Mouse (Mus musculus) natural killer cell, adult 2 months (primary cell): ENCODE results near the gene Sstr2.

ENCODE experiments used
- DNase-seq, 2 experiments: peaks; one replicate each; pipeline ENCODE4 v3.0.0; 2022; ENCODE audit warnings: low spot score in 2 of 2

Sstr2 gene

DNA sequence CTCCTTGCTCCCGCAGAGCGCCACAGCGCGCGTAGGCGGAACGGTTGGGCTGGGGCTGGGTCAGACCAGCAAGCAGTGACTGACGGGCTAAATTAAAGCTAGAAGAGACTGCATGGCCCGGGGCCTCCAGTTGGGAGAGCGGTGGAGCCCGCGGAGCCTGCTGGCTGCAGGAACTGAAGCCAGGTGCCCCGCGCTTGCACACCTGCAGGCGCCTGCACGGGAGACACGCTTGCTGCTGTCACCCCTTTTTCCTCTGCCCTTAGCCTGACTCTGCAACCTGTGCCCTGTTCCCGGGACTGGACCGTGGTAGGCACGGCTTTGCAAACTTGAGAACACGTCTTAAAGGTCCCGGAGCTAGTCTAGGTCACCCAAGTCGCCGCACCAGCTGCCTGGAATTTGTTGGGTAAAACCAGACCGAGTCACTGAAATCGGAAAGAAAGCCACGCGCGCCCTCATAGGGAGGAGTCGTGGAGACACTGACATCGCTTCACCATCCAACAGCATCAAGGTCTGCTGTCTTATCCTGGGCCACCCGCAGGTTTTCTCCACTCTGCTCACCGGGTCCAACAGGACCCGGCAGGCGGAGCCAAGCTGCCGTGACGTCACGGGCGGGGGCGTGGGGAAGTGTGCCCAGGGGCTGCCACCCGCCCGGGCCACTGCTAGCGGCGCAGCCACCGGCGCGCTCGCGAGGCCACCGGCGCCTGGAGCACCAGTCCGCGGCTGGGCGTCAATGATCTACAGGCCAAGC, at the start of gene Sstr2:
Sstr2 (plus strand) TSS at position 671 of the 748 bp plus-strand sequence.
- DNase-seq, result peak; percentile 42 to 73

- no peak for DNase-seq
Observed at GRCm38 (mm10) chr11:113571616-113572015, 47.5 kb upstream of the Sstr2 start.

DNA sequence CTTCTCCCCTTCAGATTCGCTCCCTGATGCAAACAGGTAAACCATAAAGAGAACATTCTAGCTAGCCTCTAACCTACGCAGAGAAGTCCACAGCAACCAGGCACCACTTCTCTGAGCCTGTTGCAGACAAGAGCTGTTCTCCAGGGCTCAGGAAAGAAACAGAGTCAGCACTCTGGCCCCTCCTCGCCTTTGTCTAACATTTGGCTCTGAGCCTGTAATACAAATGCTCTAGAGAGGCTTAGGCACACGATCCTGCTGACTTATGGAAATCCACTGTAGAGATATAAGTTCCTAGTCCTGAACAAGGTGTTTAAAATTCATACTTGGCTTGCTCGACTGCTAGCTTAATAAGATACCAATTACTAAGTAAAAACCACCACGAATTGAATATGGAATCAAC, 46.5 kb upstream of the Sstr2 start:
- no peak for DNase-seq

DNA sequence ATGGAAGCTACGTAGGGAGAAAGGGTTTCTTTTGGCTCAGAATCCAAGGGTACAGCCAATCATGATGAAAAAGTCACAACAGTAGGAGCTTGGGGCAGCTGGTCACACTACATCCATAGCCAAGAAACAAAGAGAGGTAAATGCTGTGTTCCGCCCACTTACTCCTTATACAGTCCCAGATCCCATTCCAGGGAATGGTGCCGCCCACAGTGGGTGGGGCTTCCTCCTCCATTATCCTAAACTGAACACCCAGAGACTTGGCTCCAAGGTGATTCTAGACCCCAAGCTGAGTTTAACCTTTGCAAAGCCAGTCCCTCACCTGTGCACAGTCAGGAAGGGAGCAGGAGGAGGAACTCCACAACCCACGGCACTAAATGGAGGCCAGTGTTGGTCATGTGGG, 41.9 kb upstream of the Sstr2 start:
- DNase-seq, result no peak

- DNase-seq, result no peak
Observed at GRCm38 (mm10) chr11:113583879-113584661, 35.1 kb upstream of the Sstr2 start.

DNA sequence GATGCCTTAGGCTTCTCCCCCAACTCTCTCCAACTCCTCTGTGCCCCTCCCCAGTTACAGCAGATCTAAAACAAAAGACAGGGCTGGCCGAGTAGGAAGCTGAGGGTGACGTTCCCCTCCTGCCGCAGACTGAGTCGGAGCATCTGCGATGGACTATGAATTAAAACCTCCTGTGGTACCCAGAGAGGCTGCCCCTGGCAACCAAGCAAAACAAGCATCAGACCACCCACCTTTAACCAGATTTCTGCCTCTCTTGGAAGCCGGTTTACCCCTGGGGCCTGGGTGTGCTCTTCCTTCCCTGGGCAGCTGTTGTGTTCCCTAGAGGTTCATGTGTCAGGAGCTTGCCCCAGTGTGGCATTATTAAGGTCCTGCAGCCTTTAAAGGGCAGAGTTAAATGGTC, 32.7 kb upstream of the Sstr2 start:
- DNase-seq, result no peak

- no peak for DNase-seq
Observed at GRCm38 (mm10) chr11:113588936-113589335, 30.2 kb upstream of the Sstr2 start.

DNA sequence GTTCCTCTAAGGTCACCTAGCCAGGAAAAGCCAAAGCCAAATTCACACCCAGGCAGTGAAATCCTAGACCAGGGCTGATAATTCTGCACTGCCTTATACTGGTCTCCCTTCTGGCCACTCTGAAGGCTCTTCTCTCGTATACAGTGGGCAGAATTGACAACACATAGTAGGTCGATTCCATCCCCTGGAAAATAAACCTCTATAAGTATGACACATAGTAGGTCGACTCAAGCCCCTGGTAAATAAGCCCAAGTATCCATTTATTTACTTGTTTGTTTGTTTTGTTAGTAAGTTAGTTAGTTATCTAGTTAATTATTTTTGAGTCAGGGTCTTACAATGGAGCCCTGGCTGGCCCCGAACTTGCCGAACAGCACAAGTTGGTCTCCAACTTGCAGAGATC, 24.0 kb upstream of the Sstr2 start:
- DNase-seq, result no peak

DNA sequence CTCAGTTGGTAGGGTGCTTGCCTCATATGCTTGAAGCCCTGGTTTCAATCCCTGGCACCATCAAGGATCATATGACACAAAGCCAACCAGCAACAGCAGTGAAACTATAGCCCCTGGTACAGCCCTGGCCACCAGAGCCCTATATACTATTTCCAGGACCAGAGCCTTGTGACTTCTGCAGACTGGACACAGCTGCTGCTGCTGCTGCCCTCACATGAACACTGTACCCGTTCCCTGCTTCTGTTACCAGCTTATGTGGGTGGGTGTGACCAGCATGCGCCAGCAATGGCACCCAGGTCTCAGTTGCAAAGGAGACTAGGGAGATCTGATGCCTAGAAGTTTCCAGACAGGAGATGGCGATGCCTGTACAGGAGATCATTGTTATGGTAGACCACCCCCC, 21.5 kb upstream of the Sstr2 start:
- DNase-seq, result no peak

- no peak for DNase-seq
Observed at GRCm38 (mm10) chr11:113600526-113601245, 18.5 kb upstream of the Sstr2 start.

DNA sequence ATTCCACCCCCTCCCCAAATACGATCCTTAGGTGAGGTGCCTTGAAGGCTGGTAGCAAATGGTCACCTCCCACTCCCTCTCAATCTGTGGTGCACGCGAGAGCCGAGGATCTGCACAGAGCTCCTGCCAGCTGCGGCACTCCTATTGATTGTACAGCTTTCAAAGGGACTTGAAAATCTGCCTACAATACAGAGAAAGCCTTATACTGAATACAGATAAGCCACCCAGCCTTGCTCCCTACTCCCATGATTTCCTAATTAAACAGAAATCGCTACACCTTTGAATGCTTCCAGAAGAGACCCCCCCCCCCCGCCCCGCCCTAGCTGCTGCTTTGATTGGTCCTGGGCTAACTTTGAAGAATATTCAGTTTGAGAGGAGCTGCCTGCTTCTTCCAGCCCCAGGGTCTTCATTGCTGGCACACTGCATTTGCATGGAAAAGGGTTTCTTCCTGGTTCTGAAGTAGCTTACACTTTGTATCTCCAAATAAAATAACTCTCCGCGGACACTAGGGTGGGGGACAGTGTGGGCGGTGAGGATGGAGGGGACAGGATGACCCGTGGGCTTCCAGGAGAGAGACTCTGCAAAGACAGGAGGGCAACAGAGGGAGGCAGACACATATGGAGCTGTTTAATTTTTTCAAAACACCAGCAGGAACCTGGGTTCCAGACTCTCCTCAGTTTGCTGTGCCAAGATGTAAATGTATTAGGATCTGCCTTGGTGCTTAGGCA, 17.4 kb upstream of the Sstr2 start:
- DNase-seq, result no peak

DNA sequence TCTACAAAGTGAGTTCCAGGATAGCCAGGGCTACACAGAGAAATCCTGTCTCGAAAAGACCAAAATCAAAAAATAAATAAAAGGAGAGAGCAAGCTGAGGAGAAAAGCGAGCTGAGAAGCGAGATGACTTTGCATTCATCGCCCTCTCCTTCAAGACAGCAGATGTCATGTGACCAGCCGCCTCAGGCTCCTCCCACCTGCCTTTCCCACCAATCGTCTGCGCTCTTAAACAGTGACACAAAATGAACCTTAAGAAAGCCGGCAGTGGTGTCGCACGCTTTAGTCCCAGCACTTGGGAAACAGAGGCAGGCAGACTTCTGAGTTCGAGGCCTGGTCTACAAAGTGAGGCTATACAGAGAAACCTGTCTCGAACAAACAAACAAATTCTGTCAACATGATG, 11.6 kb upstream of the Sstr2 start:
- DNase-seq, result no peak

GRCm38 (mm10) chr11:113609581-113609980, 9.6 kb upstream of the Sstr2 start:
- DNase-seq, result no peak

- no peak for DNase-seq
Observed at GRCm38 (mm10) chr11:113610266-113610665, 8.9 kb upstream of the Sstr2 start.

GRCm38 (mm10) chr11:113611112-113611646, 8.0 kb upstream of the Sstr2 start:
- DNase-seq, result no peak

DNA sequence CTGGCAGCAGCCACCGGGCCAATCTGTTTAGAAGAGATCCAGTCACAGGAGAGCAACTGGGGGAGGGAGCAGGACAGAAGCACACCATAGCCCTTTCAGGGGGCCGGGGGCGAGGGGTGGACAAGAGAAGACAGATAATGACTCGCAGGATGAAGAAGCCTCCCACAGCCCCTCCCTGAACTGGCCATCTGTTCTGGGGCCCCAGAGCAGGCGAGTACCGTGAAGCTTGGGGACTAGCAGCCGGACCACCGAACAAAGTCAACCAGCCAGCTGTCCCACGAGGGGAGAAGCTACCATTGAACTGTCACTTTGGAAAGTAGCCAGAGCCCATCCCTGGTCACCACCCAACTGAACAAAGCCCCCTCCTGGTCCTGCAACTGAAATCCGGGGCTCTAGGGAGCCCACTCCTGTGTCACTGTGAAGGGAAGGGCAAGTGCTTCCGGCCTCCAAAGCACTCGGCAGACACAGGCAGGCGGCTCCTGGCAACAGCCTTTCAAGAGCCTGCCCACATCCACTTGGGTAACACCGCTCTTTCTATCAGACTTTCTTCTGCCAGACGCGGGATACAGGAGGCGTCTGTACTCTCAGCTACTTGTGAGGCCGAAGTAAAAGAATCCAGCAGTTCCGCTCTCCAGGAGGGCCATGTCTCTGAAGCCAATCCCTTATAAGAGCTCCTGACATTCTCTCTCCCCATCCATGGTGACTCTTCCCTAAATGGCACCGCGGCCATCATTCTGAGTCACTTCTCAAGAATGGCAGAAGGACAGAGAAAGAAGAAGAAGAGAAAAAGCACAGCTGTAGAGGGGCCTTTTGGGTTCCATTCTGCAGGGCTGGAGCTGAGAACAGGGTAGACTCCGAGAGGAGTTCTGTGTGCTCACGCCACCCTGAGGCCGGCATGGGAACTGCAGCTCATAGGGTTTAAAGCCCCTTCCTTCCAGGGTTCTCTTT, 7.2 kb upstream of the Sstr2 start:
- DNase-seq, result peak; percentile 8 to 51

DNA sequence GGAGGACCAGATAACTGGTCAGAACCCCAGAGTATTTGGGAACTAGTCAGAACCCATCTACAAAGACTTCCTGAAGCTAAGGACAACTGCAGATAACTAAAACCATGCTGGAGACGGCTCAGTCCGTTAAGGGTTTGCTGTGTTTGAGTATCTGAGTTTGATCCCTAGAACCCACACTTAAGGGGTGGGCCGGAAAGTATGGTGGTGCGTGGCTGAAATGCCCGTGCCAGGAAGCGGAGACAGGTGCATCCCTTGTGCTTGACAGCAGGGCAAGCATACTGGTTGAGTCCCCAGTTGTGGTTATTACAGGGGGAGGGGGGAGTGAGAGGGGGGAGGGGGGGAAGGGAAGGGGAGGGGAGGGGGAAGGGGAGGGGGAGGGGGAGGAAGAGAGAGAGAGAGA, 4.7 kb upstream of the Sstr2 start:
- DNase-seq, result no peak

DNA sequence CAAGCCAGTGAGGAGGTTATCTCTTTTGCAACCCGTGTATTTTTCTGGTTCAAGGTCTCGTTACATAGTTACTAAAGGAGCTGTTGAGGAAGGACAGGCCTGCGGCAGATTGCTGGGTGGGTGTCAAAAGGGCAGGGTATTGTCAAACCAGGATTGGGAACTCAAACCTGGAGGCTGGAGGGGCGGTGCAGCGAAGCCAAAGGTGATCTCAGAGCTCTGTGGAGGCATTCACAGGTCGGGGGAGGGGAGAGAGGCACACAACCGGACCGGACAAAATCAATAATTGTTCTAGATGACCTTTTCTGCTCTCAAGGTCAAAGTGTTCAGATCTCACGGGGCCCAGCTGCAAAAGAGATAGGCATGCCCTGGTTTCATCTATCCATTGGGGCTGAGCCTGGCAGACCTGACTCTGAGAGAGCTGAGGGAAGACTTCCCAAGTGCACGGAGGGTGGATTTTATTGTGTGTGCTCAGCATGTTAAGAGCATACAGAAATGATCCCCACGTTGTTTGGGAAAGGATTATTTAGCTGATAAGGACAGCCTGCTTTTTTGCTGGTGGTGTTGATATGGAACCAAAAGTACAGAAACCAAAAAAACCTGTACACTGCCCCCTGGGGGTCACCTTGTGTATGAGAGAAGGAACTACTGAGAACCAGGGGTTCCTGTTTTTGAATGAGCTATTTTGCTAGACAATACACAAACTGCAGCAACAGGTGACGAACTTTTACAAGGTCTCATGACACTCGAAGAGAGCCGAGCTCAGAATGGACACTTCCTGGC, 1.8 kb upstream of the Sstr2 start:
- DNase-seq, result peak; percentile 47 to 85

DNA sequence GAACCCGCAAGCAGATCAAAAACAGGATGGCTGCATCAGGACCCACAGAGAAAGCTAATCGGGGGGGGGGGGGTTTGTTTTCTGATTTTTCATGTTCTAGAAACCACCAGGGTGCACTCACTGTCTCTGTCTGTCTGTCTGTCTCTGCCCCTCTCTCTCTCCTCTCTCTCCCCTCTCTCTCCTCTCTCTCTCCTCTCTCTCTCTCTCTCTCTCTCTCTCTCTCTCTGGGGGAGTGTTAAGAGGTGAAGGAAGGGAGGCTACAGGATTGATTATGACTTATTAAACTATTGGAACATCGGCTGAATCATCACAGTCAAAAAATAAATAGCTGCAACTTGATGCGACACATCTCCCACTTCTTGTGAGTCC, 855 bp upstream of the Sstr2 start:
- no peak for DNase-seq
